Mouse (Mus musculus) MEL-GATA-1-ER (cell line): ENCODE results near the gene Ott.
"Not testable (repeated sequence)": the region's sequence is repeated elsewhere in the genome, so short reads cannot be mapped to it uniquely, and the experiment has no call there.

ENCODE experiments used
- DNase-seq: peaks from one replicate; pipeline ENCODE4 v3.0.0-alpha.2; 2012; ENCODE audit warnings: low read depth; ENCODE audit errors: extremely low read depth

The Ott gene

GRCm38 (mm10) chrX:149073982-149074381, at the start of gene Ott:
Gene Ott (plus strand): TSS chrX:149074282.
- not testable (repeated sequence) for DNase-seq
